Mouse (Mus musculus) c-Kit-positive CD71-positive TER-119-positive erythroid progenitor cells, embryonic 14.5 days (primary cell): ENCODE measurements around the gene Kiss1.

ENCODE experiments used
- DNase-seq: peaks from one replicate; pipeline ENCODE4 v3.0.0-alpha.2; 2013; ENCODE audit warnings: low spot score

The Kiss1 gene

GRCm38 (mm10) chr1:133321267-133321925 lies at the start of gene Kiss1:
TSS of gene Kiss1 (plus strand) at chr1:133321875.
- no peak for DNase-seq

- DNase-seq, result no peak
These were observed 47.5 kb upstream of the Kiss1 start for GRCm38 (mm10) chr1:133274163-133274562.

GRCm38 (mm10) chr1:133276983-133277382 lies 44.7 kb upstream of the Kiss1 start:
- no peak for DNase-seq

GRCm38 (mm10) chr1:133278539-133278938 lies 43.1 kb upstream of the Kiss1 start:
- DNase-seq, result no peak

- no peak for DNase-seq
These were observed 42.6 kb upstream of the Kiss1 start for GRCm38 (mm10) chr1:133278946-133279631.

GRCm38 (mm10) chr1:133279632-133280093 lies 42.0 kb upstream of the Kiss1 start:
- no peak for DNase-seq

- no peak for DNase-seq
These were observed 41.1 kb upstream of the Kiss1 start for GRCm38 (mm10) chr1:133280537-133280936.

GRCm38 (mm10) chr1:133285907-133286306 lies 35.8 kb upstream of the Kiss1 start:
- DNase-seq, result no peak

- DNase-seq, result no peak
These were observed 34.6 kb upstream of the Kiss1 start for GRCm38 (mm10) chr1:133287051-133287450.

- DNase-seq, result no peak
These were observed 33.8 kb upstream of the Kiss1 start for GRCm38 (mm10) chr1:133287880-133288279.

- DNase-seq, result no peak
These were observed 29.8 kb upstream of the Kiss1 start for GRCm38 (mm10) chr1:133291888-133292287.

- no peak for DNase-seq
These were observed 29.1 kb upstream of the Kiss1 start for GRCm38 (mm10) chr1:133292608-133293007.

GRCm38 (mm10) chr1:133296376-133296775 lies 25.3 kb upstream of the Kiss1 start:
- DNase-seq, result no peak

- no peak for DNase-seq
These were observed 22.9 kb upstream of the Kiss1 start for GRCm38 (mm10) chr1:133298816-133299215.

GRCm38 (mm10) chr1:133302540-133302939 lies 19.1 kb upstream of the Kiss1 start:
- no peak for DNase-seq

- peak; percentile 39 for DNase-seq
These were observed 14.8 kb upstream of the Kiss1 start for GRCm38 (mm10) chr1:133306842-133307241.

GRCm38 (mm10) chr1:133307318-133307717 lies 14.4 kb upstream of the Kiss1 start:
- peak; percentile 56 for DNase-seq

- DNase-seq, result no peak
These were observed 11.9 kb upstream of the Kiss1 start, which contains the start of gene Golt1a for GRCm38 (mm10) chr1:133309652-133310267. TSS of gene Golt1a (plus strand) at chr1:133309800.

GRCm38 (mm10) chr1:133311240-133311639 lies 10.4 kb upstream of the Kiss1 start:
- DNase-seq, result no peak

GRCm38 (mm10) chr1:133311946-133312345 lies 9.7 kb upstream of the Kiss1 start:
- DNase-seq, result no peak

- DNase-seq, result peak; percentile 29
These were observed 7.3 kb upstream of the Kiss1 start for GRCm38 (mm10) chr1:133314364-133314763.

GRCm38 (mm10) chr1:133315775-133316174 lies 5.9 kb upstream of the Kiss1 start:
- no peak for DNase-seq

- no peak for DNase-seq
These were observed 5.1 kb upstream of the Kiss1 start for GRCm38 (mm10) chr1:133316577-133316976.
